Mouse (Mus musculus): ENCODE measurements around the gene Defb10.
"Not testable (repeated sequence)": the region's sequence is repeated elsewhere in the genome, so short reads cannot be mapped to it uniquely, and the experiment has no call there.

Defb10 gene

DNA sequence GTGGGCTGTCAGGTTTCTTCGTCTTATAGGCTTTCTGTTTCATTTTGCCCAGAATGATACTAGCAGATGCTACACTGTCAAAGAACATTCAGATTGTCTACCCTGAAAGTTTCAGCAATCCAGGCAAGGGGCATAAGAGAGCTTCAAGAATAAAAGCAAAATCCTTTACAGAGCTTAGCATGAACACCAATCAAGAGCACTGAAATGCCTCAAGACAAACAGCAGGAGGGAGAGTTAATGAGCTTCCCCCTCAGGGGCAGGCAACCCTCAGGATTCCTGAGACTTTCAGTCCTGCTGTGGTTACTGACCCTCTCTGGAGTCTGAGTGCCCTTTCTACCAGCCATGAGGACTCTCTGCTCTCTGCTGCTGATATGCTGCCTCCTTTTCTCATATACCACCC lies at the start of gene Defb10:
Defb10 (plus strand) TSS at position 316 of the 400 bp plus-strand sequence.
- DNase-seq (ENCODE audit: low read depth, low spot score): not testable (repeated sequence)

DNA sequence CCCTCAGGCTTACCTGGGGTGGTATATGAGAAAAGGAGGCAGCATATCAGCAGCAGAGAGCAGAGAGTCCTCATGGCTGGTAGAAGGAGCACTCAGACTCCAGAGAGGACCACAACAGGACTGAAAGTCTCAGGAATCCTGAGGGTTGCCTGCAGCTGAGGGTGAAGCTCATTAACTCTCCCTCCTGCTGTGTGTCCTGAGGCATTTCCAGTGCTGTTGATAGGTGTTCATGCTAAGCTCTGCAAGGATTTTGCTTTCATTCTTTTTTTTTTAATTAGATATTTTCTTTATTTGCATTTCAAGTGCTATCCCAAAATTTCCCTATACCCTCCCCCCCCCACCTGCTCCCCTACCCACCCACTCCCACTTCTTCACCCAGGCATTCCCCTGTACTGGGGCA lies 26.6 kb downstream of the Defb10 start, which contains the start of gene Defb9:
Defb9 (minus strand) TSS at position 101 of the 400 bp plus-strand sequence.
- not testable (repeated sequence) for DNase-seq (ENCODE audit: low read depth, low spot score)

DNA sequence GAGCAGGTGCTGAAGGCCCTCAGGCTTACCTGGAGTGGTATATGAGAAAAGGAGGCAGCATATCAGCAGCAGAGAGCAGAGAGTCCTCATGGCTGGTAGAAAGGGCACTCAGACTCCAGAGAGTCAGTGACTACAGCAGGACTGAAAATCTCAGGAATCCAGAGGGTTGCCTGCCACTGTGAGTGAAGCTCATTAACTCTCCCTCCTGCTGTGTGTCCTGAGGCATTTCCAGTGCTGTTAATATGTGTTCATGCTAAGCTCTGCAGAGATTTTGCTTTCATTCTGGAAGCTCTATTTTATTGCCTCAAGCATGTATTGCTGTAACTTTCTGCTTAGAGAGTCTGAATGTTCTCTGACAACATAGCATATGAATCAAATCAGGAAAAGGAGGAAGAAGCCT lies 47.6 kb downstream of the Defb10 start, which contains the start of gene Defb11:
Defb11 (minus strand) TSS at position 123 of the 400 bp plus-strand sequence.
- not testable (repeated sequence) for DNase-seq (ENCODE audit: low read depth, low spot score)
